Mouse (Mus musculus) thymus, postnatal 36 days (tissue): ENCODE data around the gene Kcnc1.

Experiments used
- DNase-seq, 2 experiments: peaks; one replicate each; pipeline ENCODE4 v3.0.0; 2022; ENCODE audit warnings: mixed read lengths in 2 of 2

The Kcnc1 gene

GRCm38 (mm10) chr7:46395571-46395970, 726 bp upstream of the Kcnc1 start:
- no peak for DNase-seq

DNA sequence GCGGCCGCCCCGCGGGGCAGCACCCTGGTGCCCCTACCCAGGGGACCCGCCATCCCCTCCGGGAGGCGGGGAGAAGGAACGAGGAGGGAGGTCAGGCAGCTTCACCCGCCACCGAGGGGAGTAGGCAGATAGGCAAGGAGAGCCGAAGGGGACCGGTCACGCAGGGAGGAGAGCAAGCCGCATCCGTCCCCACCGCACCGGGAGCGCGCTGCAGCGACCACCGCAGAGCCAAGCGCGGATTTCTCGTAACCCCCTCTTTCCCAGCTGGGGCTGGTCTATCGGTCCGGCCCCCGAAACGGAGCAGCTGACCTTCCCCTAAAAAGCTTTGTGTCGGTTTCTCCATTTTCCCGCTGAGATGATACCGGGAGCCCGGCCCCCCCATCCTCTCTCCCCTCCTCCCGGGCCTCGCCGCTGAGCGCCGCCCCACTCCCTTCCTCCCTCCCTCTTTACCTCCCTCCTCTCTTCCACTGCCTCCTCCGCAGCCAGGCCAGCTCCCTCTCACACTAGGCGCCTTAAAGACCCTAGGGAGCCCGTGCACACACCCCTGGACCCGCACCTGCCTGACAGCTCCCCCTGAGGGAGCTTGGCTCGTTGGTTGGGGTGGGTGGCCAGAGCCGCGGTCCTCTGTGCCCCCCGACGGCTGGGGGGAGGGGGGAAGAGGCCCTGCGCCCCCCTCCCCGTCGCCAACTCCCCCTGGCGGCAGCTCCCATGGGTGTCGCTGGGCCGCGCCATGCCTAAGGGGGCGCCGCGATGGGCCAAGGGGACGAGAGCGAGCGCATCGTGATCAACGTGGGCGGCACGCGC, 833 bp downstream of the Kcnc1 start:
- peak in 1 of 2 experiments; percentile 27 for DNase-seq

GRCm38 (mm10) chr7:46397732-46398333, 1.5 kb downstream of the Kcnc1 start:
- DNase-seq = no peak

DNA sequence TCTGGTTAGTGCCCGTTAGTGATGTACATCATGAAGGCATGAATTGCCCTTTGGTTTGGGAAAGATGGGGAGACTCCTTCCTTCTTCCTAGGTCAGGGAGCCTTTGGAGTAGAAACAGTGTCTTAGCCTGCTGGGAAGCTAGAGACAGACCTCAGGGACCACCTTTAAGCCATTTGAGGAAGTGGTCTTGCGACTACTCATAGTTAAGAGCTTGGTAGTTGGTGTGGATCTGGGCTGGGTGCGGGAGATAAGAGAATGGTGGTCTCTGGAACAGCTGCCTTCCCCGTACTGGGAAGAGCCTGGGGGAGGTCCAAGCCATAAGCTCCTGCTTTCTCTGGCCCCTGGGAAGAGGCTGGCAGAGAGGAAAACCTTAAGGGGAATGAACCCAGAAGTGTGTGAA, 2.3 kb downstream of the Kcnc1 start:
- DNase-seq = no peak

DNA sequence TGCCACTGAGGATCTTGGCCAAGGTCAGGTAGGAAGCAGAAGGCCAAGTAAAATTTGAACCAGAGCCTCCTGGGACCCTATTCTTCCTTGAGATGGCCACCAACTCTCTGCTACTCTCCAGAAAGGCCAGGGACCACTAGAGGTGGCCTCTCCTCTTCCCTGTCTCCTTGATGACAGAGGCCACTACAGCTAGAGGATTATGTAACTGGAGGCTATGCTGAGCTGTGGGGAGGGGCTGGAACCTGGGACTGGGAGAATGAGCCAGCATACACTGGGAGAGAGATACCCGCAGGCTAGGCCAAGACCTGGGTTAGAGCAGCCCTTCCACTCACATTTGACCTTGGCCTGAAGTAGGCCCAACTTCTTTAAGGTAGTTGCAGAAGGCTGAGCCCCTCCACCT, 3.4 kb downstream of the Kcnc1 start:
- DNase-seq = no peak

DNA sequence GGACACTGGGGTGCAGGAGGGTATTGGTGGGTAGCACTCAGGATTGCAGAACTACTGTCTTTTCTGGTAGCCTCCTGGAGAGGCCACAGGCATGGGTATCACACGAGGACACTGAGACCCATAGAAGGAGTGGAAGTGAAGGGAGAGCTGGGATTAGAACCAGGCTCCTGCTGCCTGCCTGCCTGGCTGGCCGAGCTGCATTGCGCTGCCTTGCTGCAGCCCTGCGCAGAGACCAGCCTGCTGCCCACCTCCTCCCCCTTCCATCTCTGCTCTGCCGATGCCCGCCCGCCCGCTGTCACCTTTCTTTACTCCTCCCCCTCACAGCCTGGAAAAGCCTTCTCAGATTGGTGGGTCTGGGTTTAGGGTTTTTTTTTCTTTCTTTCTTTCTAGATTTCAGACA, 4.0 kb downstream of the Kcnc1 start:
- no peak for DNase-seq

- DNase-seq = no peak
Measured at GRCm38 (mm10) chr7:46401371-46402180, 5.3 kb downstream of the Kcnc1 start.

DNA sequence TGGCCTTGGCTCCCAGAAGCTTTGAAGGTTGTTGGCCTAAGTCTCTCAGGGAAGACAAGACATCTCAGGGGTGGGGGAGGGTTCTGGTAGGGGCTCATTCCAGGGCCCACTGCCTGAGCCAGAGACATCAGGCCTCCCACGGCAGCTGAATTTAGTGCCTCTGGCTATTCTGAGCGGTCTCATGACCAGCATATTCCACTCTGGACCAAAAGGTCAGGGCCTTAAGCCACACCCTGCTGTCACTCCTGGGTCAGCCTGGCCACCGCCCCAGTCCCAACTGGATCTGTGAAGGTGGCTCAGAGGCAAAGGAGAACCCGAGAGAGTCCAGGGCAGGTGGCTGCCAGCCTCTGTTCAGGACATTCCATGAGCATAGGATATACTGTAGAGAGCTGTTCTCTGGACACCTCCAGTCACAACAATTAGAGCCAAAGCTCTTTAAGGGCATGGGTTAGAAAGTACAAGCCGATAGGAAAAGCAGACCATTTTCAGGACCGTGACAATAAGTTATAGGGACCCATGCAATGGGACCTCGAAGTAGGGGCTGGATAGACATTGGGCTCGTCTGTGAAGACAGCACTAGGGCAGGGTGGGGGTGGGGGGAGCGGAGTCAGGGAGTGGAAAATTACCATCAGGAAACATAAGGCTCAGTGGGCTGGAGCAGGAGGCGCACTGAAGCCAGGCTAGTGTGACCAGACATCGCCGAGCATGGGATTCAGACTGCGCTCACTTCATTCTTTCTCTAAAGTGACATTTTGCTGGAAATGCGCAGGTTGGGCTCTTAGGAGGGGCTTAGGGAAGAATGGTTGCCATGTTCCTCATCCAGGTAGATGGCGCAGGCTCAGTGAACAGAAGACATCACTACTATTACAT, 7.6 kb downstream of the Kcnc1 start:
- DNase-seq = no peak

DNA sequence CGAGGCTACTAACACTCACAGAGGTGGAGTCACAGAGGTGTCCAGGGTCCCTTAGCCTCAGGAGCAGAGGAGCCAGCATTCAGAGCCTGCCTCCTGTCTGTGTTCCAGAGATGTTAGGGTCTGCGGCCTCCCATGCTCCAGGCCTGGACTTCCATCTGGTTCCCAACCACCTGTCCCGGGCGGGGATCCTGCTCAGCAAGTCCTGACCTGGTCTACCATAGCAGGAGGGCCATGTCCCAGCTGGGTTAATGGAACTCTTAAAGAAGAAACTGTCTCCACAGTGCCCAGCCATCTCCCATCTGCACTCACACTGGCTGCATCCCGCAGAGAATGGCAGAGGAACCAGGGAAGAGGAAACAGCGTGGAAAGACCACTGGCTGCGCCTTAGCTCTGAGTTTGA, 8.5 kb downstream of the Kcnc1 start:
- DNase-seq = no peak

DNA sequence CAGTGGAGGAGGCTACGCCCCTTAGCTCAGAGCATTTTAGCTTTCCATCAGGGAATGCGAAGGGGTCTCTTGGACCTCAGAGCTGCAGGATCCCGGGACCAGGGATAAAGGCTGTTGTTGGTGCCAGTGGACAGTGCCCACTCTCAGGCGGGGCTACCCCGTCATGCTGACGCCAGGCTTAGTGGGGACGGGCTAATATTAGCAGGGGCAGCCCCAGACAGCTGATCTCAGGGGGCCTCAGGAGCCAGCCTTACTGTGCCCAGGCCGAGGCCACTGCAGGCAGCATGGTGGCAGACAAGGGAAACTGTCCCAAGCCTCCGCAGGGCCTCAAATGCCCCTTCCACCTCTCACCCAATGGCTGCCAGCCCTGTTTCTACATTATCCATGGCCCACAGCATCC, 12.3 kb downstream of the Kcnc1 start:
- no peak for DNase-seq

DNA sequence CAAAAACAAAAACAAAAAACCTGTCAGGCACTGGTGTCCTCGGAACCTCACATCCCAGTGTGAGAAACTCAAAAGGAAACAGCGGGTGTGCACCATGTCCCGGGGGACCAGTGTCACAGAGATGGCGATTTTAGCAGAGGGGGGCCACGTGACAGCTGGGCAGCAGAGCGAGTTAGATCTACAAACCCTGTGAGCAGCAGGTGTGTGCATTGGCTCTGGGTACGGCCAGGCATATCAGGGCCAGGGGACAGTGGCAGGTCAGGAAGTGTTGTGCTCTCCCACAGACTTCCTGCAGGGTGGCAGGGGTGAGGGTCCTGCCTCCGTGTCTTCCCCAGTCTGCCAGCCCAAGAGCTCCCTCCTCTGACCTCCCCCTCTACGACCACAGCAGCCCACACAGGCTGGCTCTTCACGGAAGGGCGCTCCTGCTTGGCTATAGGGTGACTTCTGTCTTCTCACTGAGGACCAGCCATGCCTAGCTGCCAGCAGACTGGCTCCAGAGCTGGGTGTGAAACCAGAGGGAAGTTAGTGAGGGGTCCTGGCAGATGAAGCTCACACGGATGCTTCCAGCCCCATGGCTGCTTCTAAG, 13.0 kb downstream of the Kcnc1 start:
- DNase-seq = no peak

DNA sequence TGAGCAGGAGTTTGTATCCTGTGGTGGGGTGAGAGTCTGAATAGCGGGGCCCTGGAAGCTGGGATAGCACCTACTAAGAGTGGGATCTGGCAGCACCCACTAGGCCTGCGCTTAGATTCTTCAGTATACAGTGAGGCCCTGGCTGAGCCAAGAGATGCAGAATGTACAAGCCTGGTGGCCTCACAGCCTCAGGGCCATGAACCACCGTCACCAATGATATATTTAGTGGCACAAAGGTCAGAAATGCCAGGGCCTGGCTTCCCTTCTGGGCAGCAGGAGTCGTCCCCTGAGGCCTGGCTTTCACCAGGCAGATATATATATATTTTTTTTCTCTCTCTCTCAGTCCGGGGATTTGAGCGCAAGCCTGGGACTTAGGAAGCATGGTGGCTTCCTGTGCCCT, 14.4 kb downstream of the Kcnc1 start:
- DNase-seq = no peak

- no peak for DNase-seq
Measured at GRCm38 (mm10) chr7:46412823-46413222, 16.5 kb downstream of the Kcnc1 start.

DNA sequence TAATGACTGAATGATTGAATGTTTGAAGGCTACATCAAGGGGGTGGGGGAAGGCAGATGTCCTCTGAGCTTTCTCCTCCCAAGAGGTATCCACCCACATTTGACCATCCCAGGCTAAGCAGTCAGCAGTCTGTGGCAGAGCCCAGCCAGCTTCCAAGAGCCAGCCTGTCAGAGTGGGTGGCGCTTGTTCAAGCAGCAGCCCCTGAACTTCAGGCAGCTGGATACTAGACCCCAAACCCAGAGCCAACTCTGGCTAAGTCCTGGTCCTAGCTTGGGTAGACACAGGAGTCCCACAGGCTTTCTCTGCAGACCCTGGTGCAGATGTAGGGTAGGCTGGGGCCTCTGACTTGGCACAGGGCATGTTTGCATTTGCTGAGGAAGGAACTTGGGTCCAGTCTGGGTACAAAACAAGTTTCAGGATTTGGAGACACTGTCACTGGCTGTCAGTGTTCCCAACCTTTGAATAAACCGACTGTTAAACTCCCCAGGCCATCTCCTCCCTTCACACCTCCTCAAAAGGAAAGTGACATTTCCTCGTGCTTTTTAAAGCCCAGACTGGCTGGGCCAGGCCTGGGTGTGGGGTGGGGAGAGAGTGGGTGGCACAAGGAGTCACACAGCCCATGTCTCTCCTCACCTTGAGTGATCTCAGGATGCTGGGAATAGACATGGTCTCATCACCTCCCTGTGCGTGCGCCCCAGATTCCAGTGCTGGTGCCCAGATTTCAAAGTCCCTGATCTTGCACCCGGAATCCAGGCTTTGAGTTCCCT, 17.8 kb downstream of the Kcnc1 start:
- no peak for DNase-seq

GRCm38 (mm10) chr7:46415818-46416425, 19.6 kb downstream of the Kcnc1 start:
- no peak for DNase-seq

GRCm38 (mm10) chr7:46417467-46417866, 21.2 kb downstream of the Kcnc1 start:
- DNase-seq = no peak

GRCm38 (mm10) chr7:46418102-46418622, 21.9 kb downstream of the Kcnc1 start:
- no peak for DNase-seq

GRCm38 (mm10) chr7:46421535-46421934, 25.2 kb downstream of the Kcnc1 start:
- DNase-seq = no peak

GRCm38 (mm10) chr7:46422052-46422763, 25.9 kb downstream of the Kcnc1 start:
- DNase-seq = no peak

GRCm38 (mm10) chr7:46422764-46423412, 26.6 kb downstream of the Kcnc1 start:
- peak; percentile 66 to 72 for DNase-seq
